Mouse (Mus musculus): ENCODE measurements around the gene Shld1. TPM values are rescaled to one million over a fixed set of nuclear protein-coding genes. Genes with fewer than 3 reads are reported as not detected.

Shld1 gene
- polyA plus RNA-seq, 1 experiment from 2014 or later, result 18.8 TPM

DNA sequence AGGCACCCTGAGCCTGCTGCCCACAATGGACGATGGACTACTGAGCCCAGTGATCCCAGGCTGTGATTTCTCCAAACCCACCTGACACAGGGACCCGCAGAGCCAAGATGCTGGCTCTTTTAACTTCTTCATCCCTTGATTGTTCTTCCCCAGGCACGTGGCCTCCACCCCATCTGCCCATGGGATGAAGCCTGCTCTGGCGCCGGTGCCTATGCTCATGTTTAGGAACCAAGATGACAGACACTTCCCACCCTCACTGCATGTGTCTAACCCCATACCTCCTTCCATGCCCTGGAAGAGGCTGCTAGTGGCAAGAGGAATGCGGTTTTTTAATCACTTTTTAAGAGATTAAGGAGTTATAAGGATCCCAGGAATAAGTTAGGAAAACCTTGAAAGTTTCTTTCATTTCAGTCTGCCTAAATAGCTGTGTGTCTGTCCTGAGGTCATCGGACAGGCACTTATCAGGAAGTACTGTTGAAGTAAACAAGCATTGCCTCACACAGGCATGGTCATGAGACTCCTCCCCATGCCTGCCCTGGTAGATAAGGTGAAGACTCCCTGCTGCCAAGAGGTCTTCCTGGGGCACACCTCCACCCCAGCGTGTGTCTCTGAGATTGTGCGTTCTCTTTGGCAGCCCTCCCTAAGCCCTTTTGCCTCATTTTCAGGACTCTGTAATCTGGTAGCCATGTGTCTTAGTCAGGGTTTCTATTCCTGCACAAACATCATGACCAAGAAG, 8.8 kb downstream of the Shld1 start:
- 85% methylated on average over 9 of the region's 9 CpGs for WGBS
- ATAC-seq (ENCODE audit: low FRiP score, low read depth), result no peak
- Histone ChIP-seq H3K27me3 (no peaks in the 10 kb centered on the region), H3K4me2 (no peak overlapping the region), H3K27ac (replicated peaks) (no peak overlapping the region), H3K4me1 (replicated peaks) (no peaks in the 10 kb centered on the region), H3K9ac (no peak overlapping the region), H3K9me3 (no peaks in the 10 kb centered on the region), H3K36me3 (0 out of 2 replicates have a peak, but pooled peaks cover 12% of the 10 kb centered on the region), H3K4me3 (no peak overlapping the region)

DNA sequence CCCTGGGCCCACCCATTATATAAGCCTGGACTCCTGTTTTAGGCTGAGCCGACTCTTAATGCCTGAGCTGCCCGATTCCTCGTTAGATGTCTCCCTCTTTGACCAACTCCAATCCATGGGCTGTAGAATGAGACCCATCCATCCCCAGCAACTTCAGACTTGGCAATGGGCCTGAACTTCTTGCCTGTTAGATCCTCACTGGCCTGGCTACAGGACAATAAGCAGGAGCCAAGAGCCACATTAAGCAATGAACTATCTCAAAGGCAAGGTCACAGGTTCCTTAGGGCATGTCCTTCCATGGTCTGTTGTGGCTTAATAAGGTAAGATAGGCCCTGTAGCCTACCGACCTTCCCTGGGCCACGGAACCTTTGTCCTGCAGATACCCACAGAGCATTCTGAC, 9.8 kb downstream of the Shld1 start:
- Histone ChIP-seq H3K4me1 (replicated peaks) (no peaks in the 10 kb centered on the region), H3K36me3 (0 out of 2 replicates have a peak, but pooled peaks cover 12% of the 10 kb centered on the region), H3K27ac (replicated peaks) (no peak overlapping the region), H3K9me3 (no peaks in the 10 kb centered on the region), H3K4me3 (no peak overlapping the region), H3K4me2 (no peak overlapping the region), H3K9ac (no peak overlapping the region), H3K27me3 (no peaks in the 10 kb centered on the region)
- WGBS, result 93% methylated on average over 5 of the region's 5 CpGs
- no peak for ATAC-seq (ENCODE audit: low FRiP score, low read depth)

DNA sequence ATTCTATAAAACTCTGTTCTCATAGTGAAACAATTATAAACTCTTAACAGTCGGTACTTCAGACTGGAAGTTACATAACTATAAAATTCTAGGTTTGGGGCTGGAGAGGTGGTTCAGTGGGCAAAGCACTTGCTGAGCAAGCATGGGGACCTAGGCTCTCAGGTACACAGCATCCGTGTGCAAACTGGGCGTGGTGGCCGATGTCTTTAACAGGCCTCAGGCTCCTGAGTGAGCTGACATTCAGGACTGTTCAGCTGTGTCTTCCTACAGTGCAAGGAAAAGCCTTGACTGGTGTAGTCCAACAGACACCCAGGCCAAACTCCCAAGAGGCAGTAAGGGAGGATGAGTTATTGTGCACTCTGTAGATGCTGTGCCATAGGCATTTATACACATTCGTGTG, 10.5 kb downstream of the Shld1 start:
- Histone ChIP-seq H3K27me3 (no peaks in the 10 kb centered on the region), H3K4me3 (no peak overlapping the region), H3K36me3 (0 out of 2 replicates have a peak, but pooled peaks cover 12% of the 10 kb centered on the region), H3K27ac (replicated peaks) (0 out of 2 replicates have a peak overlapping the region, but pooled peaks have one; percentile 34), H3K9me3 (no peaks in the 10 kb centered on the region), H3K4me1 (replicated peaks) (no peaks in the 10 kb centered on the region), H3K4me2 (no peak overlapping the region), H3K9ac (no peak overlapping the region)
- ATAC-seq (ENCODE audit: low FRiP score, low read depth), result no peak
- 89% methylated on average over 5 of the region's 5 CpGs for WGBS

DNA sequence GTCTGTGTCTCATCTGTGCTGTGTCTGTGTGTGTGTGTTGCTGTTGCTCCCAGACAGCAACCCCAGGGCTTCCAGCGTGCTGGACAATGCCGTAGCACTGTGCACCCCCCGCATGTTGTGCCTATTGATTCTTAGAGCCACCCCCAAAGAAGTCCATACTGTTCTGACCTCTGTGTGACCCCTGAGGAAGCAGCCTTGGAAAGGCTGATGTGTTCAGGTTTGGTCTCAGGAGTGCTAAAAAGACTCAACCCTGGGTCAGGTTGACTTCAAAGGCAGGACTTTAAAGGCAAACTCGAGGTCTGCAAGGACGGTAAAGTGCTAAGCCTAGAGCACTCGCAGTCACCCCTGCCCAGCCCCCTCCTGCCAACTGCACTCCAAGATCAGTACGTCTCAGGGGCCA, 11.0 kb downstream of the Shld1 start:
- no peaks in the 10 kb centered on the region for H3K27me3 ChIP-seq
- no peaks in the 10 kb centered on the region for H3K4me1 ChIP-seq (replicated peaks)
- H3K4me2 ChIP-seq, result no peak overlapping the region
- H3K4me3 ChIP-seq, result no peak overlapping the region
- H3K27ac ChIP-seq (replicated peaks), result 0 out of 2 replicates have a peak overlapping the region, but pooled peaks have one; percentile 34
- H3K9me3 ChIP-seq, result no peaks in the 10 kb centered on the region
- 0 out of 2 replicates have a peak, but pooled peaks cover 12% of the 10 kb centered on the region for H3K36me3 ChIP-seq
- no peak overlapping the region for H3K9ac ChIP-seq
- WGBS, result 81% methylated on average over 7 of the region's 7 CpGs
- ATAC-seq (ENCODE audit: low FRiP score, low read depth), result no peak

DNA sequence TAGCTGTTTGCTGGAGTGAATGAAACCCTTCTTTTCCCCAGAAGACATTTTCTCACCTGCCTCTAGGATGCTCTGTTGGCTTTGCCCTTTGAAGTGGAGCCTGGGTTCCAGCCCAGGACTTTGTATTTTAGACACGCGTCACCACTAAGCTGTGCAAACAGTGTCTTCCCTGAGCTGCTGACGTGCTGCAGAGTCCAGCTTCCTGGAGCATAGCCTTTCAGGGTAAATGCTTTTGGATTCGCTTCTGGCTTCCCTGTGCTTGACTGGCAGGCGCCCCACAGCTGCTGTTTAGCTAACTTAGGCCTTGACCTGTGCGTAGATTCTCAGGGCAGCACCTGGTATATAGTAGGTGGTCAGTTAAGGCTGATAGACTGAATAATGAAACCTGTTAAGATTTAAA, 11.7 kb downstream of the Shld1 start:
- 82% methylated on average over 6 of the region's 6 CpGs for WGBS
- H3K9ac ChIP-seq, result no peak overlapping the region
- H3K27ac ChIP-seq (replicated peaks), result no peak overlapping the region
- 0 out of 2 replicates have a peak, but pooled peaks cover 8% of the 10 kb centered on the region for H3K36me3 ChIP-seq
- ATAC-seq (ENCODE audit: low FRiP score, low read depth), result no peak
- no peaks in the 10 kb centered on the region for H3K9me3 ChIP-seq
- no peak overlapping the region for H3K4me2 ChIP-seq
- no peaks in the 10 kb centered on the region for H3K4me1 ChIP-seq (replicated peaks)
- H3K4me3 ChIP-seq, result no peak overlapping the region
- H3K27me3 ChIP-seq, result no peaks in the 10 kb centered on the region

DNA sequence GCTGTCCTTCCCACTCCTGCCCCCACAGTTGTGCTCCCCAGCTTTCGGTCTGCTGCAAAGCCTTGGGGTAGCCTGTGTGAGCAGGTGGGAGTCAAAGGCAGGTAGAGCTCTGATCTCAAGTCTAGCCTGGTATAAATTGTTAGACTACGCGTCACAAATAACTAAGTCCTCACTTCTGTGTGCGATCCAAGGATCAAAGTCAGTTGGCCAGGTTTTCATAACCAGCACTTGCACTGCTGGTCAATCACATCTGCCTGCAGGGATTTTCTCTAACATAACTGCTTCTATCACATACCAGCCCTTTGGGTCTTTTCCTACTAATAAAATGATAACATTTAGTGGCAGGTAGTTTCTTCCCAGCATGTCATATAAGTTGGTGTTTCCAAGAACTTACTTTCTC, 14.2 kb downstream of the Shld1 start:
- no peak overlapping the region for H3K4me3 ChIP-seq
- H3K9me3 ChIP-seq, result no peaks in the 10 kb centered on the region
- no peaks in the 10 kb centered on the region for H3K4me1 ChIP-seq (replicated peaks)
- no peak overlapping the region for H3K4me2 ChIP-seq
- no peak overlapping the region for H3K9ac ChIP-seq
- ATAC-seq (ENCODE audit: low FRiP score, low read depth), result no peak
- no peaks in the 10 kb centered on the region for H3K27me3 ChIP-seq
- WGBS, result 93% methylated on average over 4 of the region's 4 CpGs
- H3K36me3 ChIP-seq, result no peaks in the 10 kb centered on the region
- no peak overlapping the region for H3K27ac ChIP-seq (replicated peaks)

DNA sequence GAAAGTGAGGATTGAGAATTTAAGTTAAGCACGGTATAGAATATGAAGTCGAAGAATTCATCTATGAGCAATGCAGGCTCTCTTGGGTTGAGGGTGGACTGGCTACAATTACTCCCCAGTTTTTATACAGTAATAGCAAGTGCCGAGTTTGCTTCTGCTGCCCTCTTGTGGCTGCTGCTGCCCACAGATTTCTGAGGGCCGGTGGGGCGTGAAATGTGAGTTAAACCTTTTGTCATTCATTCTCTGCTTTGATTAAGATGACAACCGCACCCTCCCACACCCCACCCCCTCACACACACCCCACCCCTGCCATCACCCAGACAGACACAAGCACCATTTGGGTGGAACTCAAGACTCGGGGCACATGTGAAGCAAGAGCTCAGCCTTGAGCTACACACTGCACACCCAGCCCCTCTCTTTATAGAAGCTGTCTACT, 14.7 kb downstream of the Shld1 start:
- H3K4me1 ChIP-seq (replicated peaks), result no peaks in the 10 kb centered on the region
- H3K9me3 ChIP-seq, result no peaks in the 10 kb centered on the region
- WGBS, result 19% methylated on average over 7 of the region's 7 CpGs
- no peak overlapping the region for H3K27ac ChIP-seq (replicated peaks)
- no peak overlapping the region for H3K9ac ChIP-seq
- H3K4me3 ChIP-seq, result no peak overlapping the region
- H3K4me2 ChIP-seq, result no peak overlapping the region
- no peaks in the 10 kb centered on the region for H3K27me3 ChIP-seq
- peak; percentile 74 for ATAC-seq (ENCODE audit: low FRiP score, low read depth)
- no peaks in the 10 kb centered on the region for H3K36me3 ChIP-seq

DNA sequence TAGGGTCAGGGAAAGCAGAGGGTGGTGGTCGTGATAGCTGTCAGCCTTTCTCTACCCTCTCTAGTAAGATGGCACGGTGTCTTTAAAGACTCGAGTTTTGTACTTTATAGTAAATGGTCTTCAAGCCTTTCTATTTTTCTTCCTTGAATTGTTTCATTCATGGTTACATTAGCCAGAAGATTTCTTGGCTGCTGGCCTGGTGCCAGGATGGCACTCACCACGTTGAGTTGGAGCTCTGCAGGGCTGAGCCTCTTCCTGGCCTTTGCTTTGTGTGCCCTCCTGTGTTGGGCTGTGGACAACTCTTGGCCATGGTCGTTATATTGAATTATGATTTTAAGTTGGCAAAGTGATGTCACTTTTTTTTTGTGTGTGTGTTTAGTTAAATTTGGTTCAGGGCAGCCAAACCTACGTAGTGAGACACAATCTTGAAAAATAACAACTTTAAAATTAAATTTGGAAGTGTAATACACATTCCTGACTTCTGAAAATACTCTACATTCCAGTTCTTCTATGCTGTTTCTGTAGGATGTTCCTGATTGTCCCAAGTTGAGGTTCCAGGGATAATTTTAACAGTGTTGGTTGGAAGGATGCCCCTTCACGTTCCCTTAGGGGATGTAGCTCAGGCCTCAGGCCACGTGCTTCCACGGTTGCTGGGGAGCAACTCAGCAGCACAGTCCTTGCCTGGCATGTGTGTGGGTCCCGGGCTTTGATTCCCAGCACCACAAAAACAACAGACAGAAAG, 18.7 kb downstream of the Shld1 start:
- H3K4me3 ChIP-seq, result no peak overlapping the region
- no peak overlapping the region for H3K4me2 ChIP-seq
- no peaks in the 10 kb centered on the region for H3K36me3 ChIP-seq
- H3K9ac ChIP-seq, result no peak overlapping the region
- no peak for ATAC-seq (ENCODE audit: low FRiP score, low read depth)
- WGBS, result 79% methylated on average over 10 of the region's 10 CpGs
- no peaks in the 10 kb centered on the region for H3K9me3 ChIP-seq
- H3K27me3 ChIP-seq, result no peaks in the 10 kb centered on the region
- no peaks in the 10 kb centered on the region for H3K4me1 ChIP-seq (replicated peaks)
- no peak overlapping the region for H3K27ac ChIP-seq (replicated peaks)

DNA sequence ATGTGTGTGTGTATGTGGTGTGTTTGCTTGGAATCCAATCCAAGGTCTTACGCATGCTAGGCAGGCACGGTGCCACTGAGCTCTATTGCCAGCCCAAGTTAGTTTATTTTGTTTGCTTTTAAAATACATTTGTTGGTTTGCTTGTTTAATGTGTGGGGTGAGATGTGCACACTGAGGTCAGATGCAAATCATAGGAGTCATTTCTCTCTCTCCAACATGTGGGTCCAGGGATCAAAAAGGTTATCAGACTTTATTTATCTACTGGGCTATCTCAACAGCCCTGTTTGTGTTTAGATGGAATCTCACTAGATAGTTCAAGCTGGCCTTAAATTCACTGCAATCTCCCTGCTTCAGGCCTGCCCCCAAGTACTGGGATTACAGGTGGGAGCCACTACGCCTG, 19.6 kb downstream of the Shld1 start:
- Histone ChIP-seq H3K9ac (no peak overlapping the region), H3K27me3 (no peaks in the 10 kb centered on the region), H3K4me2 (no peak overlapping the region), H3K27ac (replicated peaks) (no peak overlapping the region), H3K4me3 (no peak overlapping the region), H3K4me1 (replicated peaks) (no peaks in the 10 kb centered on the region), H3K9me3 (no peaks in the 10 kb centered on the region), H3K36me3 (no peaks in the 10 kb centered on the region)
- 88% methylated on average over 3 of the region's 3 CpGs for WGBS
- no peak for ATAC-seq (ENCODE audit: low FRiP score, low read depth)

DNA sequence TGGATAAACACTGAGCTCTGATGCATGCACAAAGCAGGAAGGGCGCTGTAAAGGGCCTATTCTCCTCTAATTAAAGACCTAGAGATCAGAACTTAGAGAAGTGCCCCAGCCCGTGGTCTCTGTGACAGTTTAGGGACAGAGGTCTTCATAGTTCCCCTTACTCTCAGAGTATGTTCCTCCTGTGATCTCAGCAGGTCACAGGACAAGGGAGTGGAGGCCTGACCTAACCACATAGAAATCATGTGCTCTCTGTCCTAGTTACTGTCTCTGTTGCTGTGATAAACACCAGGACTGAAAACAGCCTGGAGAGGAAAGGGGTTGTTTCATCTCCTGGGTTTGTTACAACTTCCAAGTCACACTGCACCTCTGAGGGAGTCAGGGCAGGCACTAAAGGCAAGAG, 23.8 kb downstream of the Shld1 start:
- Histone ChIP-seq H3K4me1 (replicated peaks) (peaks cover 3% of the 10 kb centered on the region; the same call in 1 of the 2 replicates), H3K4me3 (no peak overlapping the region), H3K36me3 (no peaks in the 10 kb centered on the region), H3K4me2 (no peak overlapping the region), H3K27me3 (no peaks in the 10 kb centered on the region), H3K27ac (replicated peaks) (no peak overlapping the region), H3K9me3 (no peaks in the 10 kb centered on the region), H3K9ac (no peak overlapping the region)
- 78% methylated on average over 2 of the region's 2 CpGs for WGBS
- no peak for ATAC-seq (ENCODE audit: low FRiP score, low read depth)

DNA sequence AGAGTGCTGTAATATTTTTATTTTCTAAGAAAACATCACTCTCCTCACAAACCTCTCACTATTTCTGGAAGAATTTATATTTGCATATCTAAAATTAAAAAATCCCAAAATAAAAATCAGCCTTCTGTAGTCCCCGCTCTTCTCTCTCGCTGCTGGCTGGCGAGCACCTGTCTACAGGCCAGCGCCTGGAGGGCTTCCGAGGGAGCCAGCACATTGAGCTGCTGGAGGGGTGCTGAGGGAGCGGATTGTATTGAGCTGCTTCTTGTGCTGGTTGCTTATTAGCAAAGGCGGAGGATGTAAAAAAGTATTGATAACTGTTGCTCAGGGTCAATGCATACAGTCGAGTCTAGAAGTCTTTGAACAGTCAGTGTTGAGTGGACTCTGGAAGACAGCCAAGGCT, 25.3 kb downstream of the Shld1 start:
- Histone ChIP-seq H3K4me3 (no peak overlapping the region), H3K9me3 (no peaks in the 10 kb centered on the region), H3K27ac (replicated peaks) (no peak overlapping the region), H3K4me1 (replicated peaks) (peaks cover 14% of the 10 kb centered on the region), H3K36me3 (no peaks in the 10 kb centered on the region), H3K4me2 (no peak overlapping the region), H3K27me3 (no peaks in the 10 kb centered on the region), H3K9ac (no peak overlapping the region)
- no peak for ATAC-seq (ENCODE audit: low FRiP score, low read depth)
- 87% methylated on average over 8 of the region's 8 CpGs for WGBS

DNA sequence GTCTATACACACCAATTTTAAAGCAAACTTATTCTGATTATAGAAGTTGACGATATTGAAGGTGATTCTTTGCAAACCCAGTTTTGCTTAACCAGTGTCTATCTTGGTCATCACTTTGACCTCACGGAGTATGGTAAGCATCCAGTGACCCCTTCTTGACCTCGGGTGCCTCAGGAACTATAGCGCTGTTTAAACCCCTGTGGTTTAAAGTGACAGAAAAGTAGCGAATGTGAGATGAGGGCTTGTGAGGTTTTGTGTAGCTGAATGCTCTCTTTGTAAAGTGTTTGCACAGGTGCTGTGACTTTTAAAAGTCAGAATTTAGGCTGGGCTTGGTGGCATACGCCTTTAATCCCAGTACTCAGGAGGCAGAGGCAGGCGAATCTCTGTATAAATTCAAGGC, 27.8 kb downstream of the Shld1 start:
- 84% methylated on average over 7 of the region's 7 CpGs for WGBS
- H3K9ac ChIP-seq, result no peak overlapping the region
- ATAC-seq (ENCODE audit: low FRiP score, low read depth), result no peak
- no peaks in the 10 kb centered on the region for H3K9me3 ChIP-seq
- no peak overlapping the region for H3K27ac ChIP-seq (replicated peaks)
- no peaks in the 10 kb centered on the region for H3K27me3 ChIP-seq
- no peak overlapping the region for H3K4me2 ChIP-seq
- peaks cover 14% of the 10 kb centered on the region for H3K4me1 ChIP-seq (replicated peaks)
- H3K4me3 ChIP-seq, result no peak overlapping the region
- H3K36me3 ChIP-seq, result no peaks in the 10 kb centered on the region

All from hindbrain, embryonic 15.5 days (tissue).